8 mouse cellular contexts compared by ENCODE assay signal in the genomic region with DNA sequence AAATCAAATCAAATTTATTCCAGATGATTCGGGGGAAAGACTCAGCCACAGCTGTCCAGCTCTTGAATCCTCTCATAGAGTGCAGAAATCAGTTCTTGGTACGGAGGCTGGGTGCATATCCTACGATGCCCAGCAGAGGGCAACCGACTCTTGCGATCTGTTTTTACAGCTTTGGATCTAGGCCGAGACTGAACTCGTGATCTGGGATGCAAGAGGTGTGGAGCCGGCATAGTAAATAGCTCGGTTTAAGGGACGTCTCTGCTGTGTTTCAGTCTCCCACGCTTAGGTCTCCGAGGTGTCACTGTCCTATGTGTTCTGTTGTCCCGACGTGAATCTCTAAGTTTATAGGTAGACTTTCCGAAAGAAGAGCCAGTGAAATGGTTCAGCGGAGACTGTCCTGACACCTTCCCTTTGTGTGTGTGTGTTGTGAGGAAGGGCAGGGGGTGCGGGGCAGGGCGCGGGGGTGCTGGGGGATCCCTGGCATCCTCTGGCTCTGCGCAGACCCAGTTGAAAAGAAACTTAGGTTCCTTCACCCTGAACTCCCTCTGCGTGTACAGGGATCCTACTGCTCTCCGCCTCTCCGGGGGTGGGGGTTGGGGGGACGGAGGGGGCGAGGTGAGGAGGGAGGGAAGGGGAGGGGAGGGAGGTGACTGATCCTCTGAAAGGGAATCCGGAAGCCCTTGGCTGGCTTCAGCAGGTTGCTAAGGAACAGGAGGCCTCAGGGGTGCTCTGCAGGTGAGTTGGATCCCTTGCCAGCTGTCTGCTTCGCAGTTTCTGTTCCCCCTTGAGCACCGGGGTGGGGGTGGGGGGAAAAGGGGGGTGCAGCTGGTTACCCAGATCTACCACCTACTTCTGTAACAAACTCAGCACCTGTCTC. TPM values are rescaled to one million over a fixed set of nuclear protein-coding genes. Genes with fewer than 3 reads are reported as not detected.
A peak's percentile ranks its signal among the peaks of the same experiment; 100 is the strongest.
DNase-seq lines count a peak whose midpoint lies in the region; ATAC-seq lines count a peak whose summit lies in the region.

No protein-coding gene starts in this region.

- no peaks in the 10 kb centered on the region for H3K9me3 ChIP-seq in heart, embryonic 14.5 days (ENCODE audit: control insufficient read depth, low read length)
- H3K9me3 ChIP-seq in liver, embryonic 12.5 days (replicated peaks): no peaks in the 10 kb centered on the region
- no peaks in the 10 kb centered on the region for H3K9me3 ChIP-seq in neural tube, embryonic 11.5 days (ENCODE audit: control insufficient read depth, low read length)
- no peaks in the 10 kb centered on the region for H3K9me3 ChIP-seq in stomach, embryonic 16.5 days (replicated peaks; ENCODE audit: control insufficient read depth, low read length)

- peak overlapping the region; percentile 32 for H3K4me3 ChIP-seq in brown adipose tissue, adult 24 weeks (ENCODE audit: insufficient read depth, low read depth, low read length)
- H3K4me3 ChIP-seq in heart, embryonic 14.5 days (ENCODE audit: control insufficient read depth in 1 of 2, insufficient read depth in 1 of 2, low read depth in 1 of 2, low read length in 2 of 2): peak overlapping the region; percentile 32 to 35
- H3K4me3 ChIP-seq in liver, embryonic 12.5 days: 0 out of 2 replicates have a peak overlapping the region, but pooled peaks have one; percentile 10
- H3K4me3 ChIP-seq in neural tube, embryonic 11.5 days (ENCODE audit: low read depth, low read length): no peak overlapping the region
- H3K4me3 ChIP-seq in stomach, embryonic 16.5 days (replicated peaks; ENCODE audit: low read length): peak overlapping the region; percentile 25

- peak overlapping the region; percentile 60 for H3K9ac ChIP-seq in heart, embryonic 14.5 days (ENCODE audit: low read length)
- H3K9ac ChIP-seq in liver, embryonic 12.5 days: no peak overlapping the region
- no peak overlapping the region for H3K9ac ChIP-seq in neural tube, embryonic 11.5 days (ENCODE audit: low read length)
- peak overlapping the region; percentile 40; the same call in 1 of the 2 replicates for H3K9ac ChIP-seq in stomach, embryonic 16.5 days (ENCODE audit: low read length)

- DNase-seq in fibroblast of lung, adult 2 months (ENCODE audit: low read depth): peak; percentile 71
- DNase-seq in kidney, postnatal 10 days: peak; percentile 91
- DNase-seq in neural tube, embryonic 11.5 days (ENCODE audit: low spot score): peak; percentile 90

- ATAC-seq in CD4-positive, CD25-positive, alpha-beta regulatory T cell, adult 4 months: peak; percentile 65
- 0 out of 2 replicates have a peak, but pooled peaks have one; percentile 32 for ATAC-seq in heart, embryonic 14.5 days (ENCODE audit: insufficient number of reproducible peaks, insufficient read depth, low FRiP score, low read depth)
- ATAC-seq in liver, embryonic 12.5 days: no peak
- ATAC-seq in neural tube, embryonic 11.5 days (ENCODE audit: insufficient read depth, low FRiP score, low TSS enrichment): no peak
- no peak for ATAC-seq in stomach, embryonic 16.5 days (ENCODE audit: insufficient read depth, low FRiP score)

- H3K27me3 ChIP-seq in heart, embryonic 14.5 days (ENCODE audit: control insufficient read depth, insufficient read depth, low read length): peaks cover 9% of the 10 kb centered on the region; the same call in 1 of the 2 replicates
- peaks cover 51% of the 10 kb centered on the region for H3K27me3 ChIP-seq in liver, embryonic 12.5 days (replicated peaks)
- H3K27me3 ChIP-seq in neural tube, embryonic 11.5 days (ENCODE audit: control insufficient read depth, insufficient read depth, low read length): no peaks in the 10 kb centered on the region
- no peaks in the 10 kb centered on the region for H3K27me3 ChIP-seq in stomach, embryonic 16.5 days (ENCODE audit: control insufficient read depth, insufficient read depth, low read length)

- no peak overlapping the region for H3K27ac ChIP-seq in brown adipose tissue, adult 24 weeks (replicated peaks; ENCODE audit: low read depth, low read length)
- no peak overlapping the region for H3K27ac ChIP-seq in heart, embryonic 14.5 days (replicated peaks in 1 of 2; ENCODE audit: control insufficient read depth in 1 of 2, insufficient read depth in 1 of 2, low read depth in 2 of 2, low read length in 2 of 2)
- no peak overlapping the region for H3K27ac ChIP-seq in liver, embryonic 12.5 days
- H3K27ac ChIP-seq in neural tube, embryonic 11.5 days (ENCODE audit: low read depth, low read length): no peak overlapping the region
- H3K27ac ChIP-seq in stomach, embryonic 16.5 days (ENCODE audit: low read length): no peak overlapping the region

- H3K4me1 ChIP-seq in brown adipose tissue, adult 24 weeks (ENCODE audit: control insufficient read depth, insufficient read depth, insufficient read length, low read length): no peaks in the 10 kb centered on the region
- peaks cover 0 to 5% of the 10 kb centered on the region in 2 experiments; a peak in 2 of 4 replicates for H3K4me1 ChIP-seq in heart, embryonic 14.5 days (ENCODE audit: control insufficient read depth in 2 of 2, insufficient read depth in 2 of 2, low read length in 2 of 2)
- 0 out of 2 replicates have a peak, but pooled peaks cover 6% of the 10 kb centered on the region for H3K4me1 ChIP-seq in liver, embryonic 12.5 days
- no peaks in the 10 kb centered on the region for H3K4me1 ChIP-seq in neural tube, embryonic 11.5 days (ENCODE audit: control insufficient read depth, insufficient read depth, low read length)
- H3K4me1 ChIP-seq in stomach, embryonic 16.5 days (ENCODE audit: control insufficient read depth, insufficient read depth, low read length): peaks cover 6% of the 10 kb centered on the region; the same call in 1 of the 2 replicates

- 3% methylated on average over 28 of the region's 28 CpGs for WGBS in heart, embryonic 14.5 days
- WGBS in liver, embryonic 12.5 days (ENCODE audit: insufficient replicate concordance): 4% methylated on average over 28 of the region's 28 CpGs
- WGBS in neural tube, embryonic 11.5 days: 4% methylated on average over 23 of the region's 28 CpGs
- WGBS in stomach, embryonic 16.5 days: 4% methylated on average over 28 of the region's 28 CpGs

- peak overlapping the region; percentile 73 for H3K4me2 ChIP-seq in heart, embryonic 14.5 days (ENCODE audit: low read length)
- H3K4me2 ChIP-seq in liver, embryonic 12.5 days: peak overlapping the region; percentile 43
- peak overlapping the region; percentile 0 for H3K4me2 ChIP-seq in neural tube, embryonic 11.5 days (ENCODE audit: low read depth)
- H3K4me2 ChIP-seq in stomach, embryonic 16.5 days (ENCODE audit: low read depth, low read length): peak overlapping the region; percentile 56

- H3K36me3 ChIP-seq in heart, embryonic 14.5 days (ENCODE audit: control insufficient read depth, insufficient read depth, low read length): no peaks in the 10 kb centered on the region
- no peaks in the 10 kb centered on the region for H3K36me3 ChIP-seq in liver, embryonic 12.5 days
- no peaks in the 10 kb centered on the region for H3K36me3 ChIP-seq in neural tube, embryonic 11.5 days (ENCODE audit: control insufficient read depth, insufficient read depth, low read length)
- no peaks in the 10 kb centered on the region for H3K36me3 ChIP-seq in stomach, embryonic 16.5 days (ENCODE audit: control insufficient read depth, insufficient read depth, low read length)

RNA-seq across cellular contexts. Expression of a gene that starts 32.6 kb away (rescaled TPM):
- 100 to 1,000 TPM; 543 to 659 TPM for polyA plus RNA-seq in CD4-positive, CD25-positive, alpha-beta regulatory T cell, adult 4 months (2017; shearing (Covaris generic))
- 98.3 and 130 TPM in 2 replicates for polyA plus RNA-seq in brown adipose tissue, adult 24 weeks (2012; ENCODE audit: insufficient read depth, insufficient read length, missing spikeins)
- polyA plus RNA-seq in heart, embryonic 14.5 days (2014; fragmentation: Nextera tagmentation; extraction: Ambion mirVana): 566 and 569 TPM in 2 replicates
- polyA plus RNA-seq in liver, embryonic 12.5 days (2016; fragmentation: Nextera tagmentation; extraction: Ambion mirVana): 801 and 808 TPM in 2 replicates
- 917 and 938 TPM in 2 replicates for polyA plus RNA-seq in neural tube, embryonic 11.5 days (2014; fragmentation: Nextera tagmentation; extraction: Ambion mirVana)
- polyA plus RNA-seq in stomach, embryonic 16.5 days (2015; fragmentation: Nextera tagmentation; extraction: Ambion mirVana): 528 and 578 TPM in 2 replicates

RNA-seq across cellular contexts. Expression of a gene that starts 33.1 kb away (rescaled TPM):
- polyA plus RNA-seq in CD4-positive, CD25-positive, alpha-beta regulatory T cell, adult 4 months (2017; shearing (Covaris generic)): not detected
- polyA plus RNA-seq in brown adipose tissue, adult 24 weeks (2012; ENCODE audit: insufficient read depth, insufficient read length, missing spikeins): not detected in 2 replicates
- 0.35 and 0.50 TPM in 2 replicates for polyA plus RNA-seq in heart, embryonic 14.5 days (2014; fragmentation: Nextera tagmentation; extraction: Ambion mirVana)
- not detected in 2 replicates for polyA plus RNA-seq in liver, embryonic 12.5 days (2016; fragmentation: Nextera tagmentation; extraction: Ambion mirVana)
- polyA plus RNA-seq in neural tube, embryonic 11.5 days (2014; fragmentation: Nextera tagmentation; extraction: Ambion mirVana): 7.5 and 8.4 TPM in 2 replicates
- 0.50 and 0.67 TPM in 2 replicates for polyA plus RNA-seq in stomach, embryonic 16.5 days (2015; fragmentation: Nextera tagmentation; extraction: Ambion mirVana)

RNA-seq across cellular contexts. Expression of a gene that starts 33.3 kb away (rescaled TPM):
- 10 to 100 TPM; 30.0 to 32.9 TPM for polyA plus RNA-seq in CD4-positive, CD25-positive, alpha-beta regulatory T cell, adult 4 months (2017; shearing (Covaris generic))
- polyA plus RNA-seq in brown adipose tissue, adult 24 weeks (2012; ENCODE audit: insufficient read depth, insufficient read length, missing spikeins): 21.0 and 27.5 TPM in 2 replicates
- 31.9 and 39.7 TPM in 2 replicates for polyA plus RNA-seq in heart, embryonic 14.5 days (2014; fragmentation: Nextera tagmentation; extraction: Ambion mirVana)
- 13.6 and 15.0 TPM in 2 replicates for polyA plus RNA-seq in liver, embryonic 12.5 days (2016; fragmentation: Nextera tagmentation; extraction: Ambion mirVana)
- 33.2 and 41.1 TPM in 2 replicates for polyA plus RNA-seq in neural tube, embryonic 11.5 days (2014; fragmentation: Nextera tagmentation; extraction: Ambion mirVana)
- 33.3 and 43.7 TPM in 2 replicates for polyA plus RNA-seq in stomach, embryonic 16.5 days (2015; fragmentation: Nextera tagmentation; extraction: Ambion mirVana)

RNA-seq across cellular contexts. Expression of a gene that starts 42.3 kb away (rescaled TPM):
- polyA plus RNA-seq in CD4-positive, CD25-positive, alpha-beta regulatory T cell, adult 4 months (2017; shearing (Covaris generic)): 10 to 100 TPM; 48.1 to 62.6 TPM
- polyA plus RNA-seq in brown adipose tissue, adult 24 weeks (2012; ENCODE audit: insufficient read depth, insufficient read length, missing spikeins): 20.9 and 33.7 TPM in 2 replicates
- polyA plus RNA-seq in heart, embryonic 14.5 days (2014; fragmentation: Nextera tagmentation; extraction: Ambion mirVana): 59.0 and 63.7 TPM in 2 replicates
- polyA plus RNA-seq in liver, embryonic 12.5 days (2016; fragmentation: Nextera tagmentation; extraction: Ambion mirVana): 58.2 and 61.6 TPM in 2 replicates
- polyA plus RNA-seq in neural tube, embryonic 11.5 days (2014; fragmentation: Nextera tagmentation; extraction: Ambion mirVana): 86.0 and 88.4 TPM in 2 replicates
- polyA plus RNA-seq in stomach, embryonic 16.5 days (2015; fragmentation: Nextera tagmentation; extraction: Ambion mirVana): 68.8 and 69.1 TPM in 2 replicates

RNA-seq across cellular contexts. Expression of a gene that starts 42.4 kb away (rescaled TPM):
- polyA plus RNA-seq in CD4-positive, CD25-positive, alpha-beta regulatory T cell, adult 4 months (2017; shearing (Covaris generic)): 100 to 1,000 TPM; 161 to 189 TPM
- 70.4 and 80.7 TPM in 2 replicates for polyA plus RNA-seq in brown adipose tissue, adult 24 weeks (2012; ENCODE audit: insufficient read depth, insufficient read length, missing spikeins)
- 70.9 and 79.2 TPM in 2 replicates for polyA plus RNA-seq in heart, embryonic 14.5 days (2014; fragmentation: Nextera tagmentation; extraction: Ambion mirVana)
- polyA plus RNA-seq in liver, embryonic 12.5 days (2016; fragmentation: Nextera tagmentation; extraction: Ambion mirVana): 47.6 and 49.5 TPM in 2 replicates
- polyA plus RNA-seq in neural tube, embryonic 11.5 days (2014; fragmentation: Nextera tagmentation; extraction: Ambion mirVana): 61.2 and 63.6 TPM in 2 replicates
- 51.9 and 58.9 TPM in 2 replicates for polyA plus RNA-seq in stomach, embryonic 16.5 days (2015; fragmentation: Nextera tagmentation; extraction: Ambion mirVana)

Comparison
In these comparisons a context has a peak if more than half of its experiments do, and no peak if none do; other contexts are left out.
1. ATAC-seq: peak in CD4-positive, CD25-positive, alpha-beta regulatory T cell, adult 4 months (single experiment) and heart, embryonic 14.5 days (single experiment); none in liver, embryonic 12.5 days (single experiment), neural tube, embryonic 11.5 days (single experiment) and stomach, embryonic 16.5 days (single experiment).
2. H3K4me2 ChIP-seq: peak in every context shown above with its lines; median percentile 73 in heart, embryonic 14.5 days; 56 in stomach, embryonic 16.5 days; 43 in liver, embryonic 12.5 days; 0 in neural tube, embryonic 11.5 days.
3. H3K9ac ChIP-seq: peak in heart, embryonic 14.5 days (single experiment) and stomach, embryonic 16.5 days (single experiment); none in liver, embryonic 12.5 days (single experiment) and neural tube, embryonic 11.5 days (single experiment).
4. Peak in every context shown above with its lines, with median percentiles within 50 percentile points of each other: DNase-seq.